Mouse (Mus musculus) adrenal gland, postnatal 10 days (tissue): ENCODE results near the gene Cks1b. TPM values are rescaled to one million over a fixed set of nuclear protein-coding genes. Genes with fewer than 3 reads are reported as not detected.

Experiments used
- DNase-seq: peaks from one replicate; pipeline ENCODE4 v3.0.0; 2021; ENCODE audit warnings: mixed read lengths
- total RNA-seq, 2 experiments: library from RNA; stranded (reverse); gene quantifications; 2 replicates each; pipeline ENCODE4 v1.2.3; 2021

Gene Cks1b
- total RNA-seq, 2 experiments from 2014 or later, result 39.8 to 43.2 TPM

DNA sequence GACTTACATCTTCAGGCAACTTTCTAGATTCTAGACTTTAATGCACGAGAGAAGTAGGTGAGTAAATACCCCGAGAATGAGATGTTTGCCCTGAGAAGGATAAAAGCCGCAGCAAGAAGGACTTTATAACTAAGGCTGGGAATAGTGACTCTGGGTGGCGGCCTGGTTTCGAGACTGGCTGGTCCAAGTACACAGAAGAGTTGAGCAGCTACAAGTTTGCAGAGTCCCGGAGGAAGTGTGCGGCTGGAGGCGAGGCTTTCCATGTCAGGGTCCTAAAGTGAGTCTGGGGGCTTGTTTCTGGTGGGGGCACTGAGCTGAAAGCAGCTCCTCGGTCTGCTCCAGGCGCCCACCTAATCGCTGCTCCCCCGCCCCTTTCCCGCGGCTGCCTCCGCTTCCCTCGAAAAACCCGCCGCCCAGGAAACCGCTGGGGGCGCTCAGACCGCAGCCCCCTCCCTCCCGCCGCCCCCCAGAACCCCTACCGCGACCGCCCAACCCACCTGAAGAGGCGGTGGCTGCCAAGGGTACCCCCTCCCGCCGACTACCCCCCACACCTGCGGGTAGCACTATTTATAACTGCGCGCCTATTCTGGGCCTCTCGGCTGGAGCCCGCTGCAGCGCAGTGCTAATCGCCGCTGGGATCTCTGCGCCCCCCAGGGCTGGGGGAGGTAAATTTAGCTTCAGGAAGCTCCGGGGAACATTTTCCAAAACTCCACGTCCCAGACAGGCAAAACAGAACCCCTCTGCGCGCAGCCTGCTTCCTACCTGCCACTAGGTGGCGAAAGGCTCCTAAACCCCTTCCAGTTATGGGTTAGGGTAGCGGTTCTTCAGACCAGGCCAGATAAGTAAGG lies 22.2 kb downstream of the Cks1b start:
- peak; percentile 78 for DNase-seq

DNA sequence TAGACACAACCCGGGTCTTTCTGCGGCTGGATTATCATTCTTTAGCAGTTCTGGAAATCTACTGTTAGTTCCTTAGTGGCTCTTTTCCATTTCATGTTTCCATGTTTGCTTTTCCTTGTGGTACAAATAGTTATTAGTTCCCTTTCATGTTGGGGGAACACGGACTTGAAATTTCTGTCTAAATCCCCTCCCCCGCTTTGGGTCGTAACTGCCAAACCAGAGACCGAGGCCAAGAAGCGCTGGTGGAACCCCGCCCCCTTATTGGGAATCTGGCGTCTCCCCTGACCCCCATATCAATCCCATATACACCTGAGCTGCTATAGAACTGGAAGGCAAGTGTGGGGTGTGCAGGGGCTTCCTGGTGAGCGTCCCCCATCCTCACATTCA lies 22.8 kb downstream of the Cks1b start:
- DNase-seq, result peak; percentile 48

DNA sequence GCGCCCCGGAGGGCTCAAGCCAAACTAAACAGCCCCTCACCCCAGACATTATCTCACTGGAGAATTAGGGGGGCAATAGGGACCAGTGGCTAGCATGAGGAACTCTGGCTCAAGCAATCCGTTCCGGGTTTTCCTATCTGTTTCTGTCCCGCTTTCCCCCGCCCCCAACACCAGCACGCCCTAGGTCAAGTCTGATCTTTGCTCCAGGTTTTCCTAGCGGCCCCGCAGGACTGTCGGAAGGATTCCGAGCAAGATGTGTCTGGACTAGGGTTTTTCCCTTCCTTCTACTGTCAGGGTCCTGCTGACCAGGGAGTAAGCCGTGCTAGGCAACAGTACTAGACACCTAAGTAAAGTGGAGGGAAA lies 23.3 kb downstream of the Cks1b start:
- DNase-seq, result peak; percentile 86

DNA sequence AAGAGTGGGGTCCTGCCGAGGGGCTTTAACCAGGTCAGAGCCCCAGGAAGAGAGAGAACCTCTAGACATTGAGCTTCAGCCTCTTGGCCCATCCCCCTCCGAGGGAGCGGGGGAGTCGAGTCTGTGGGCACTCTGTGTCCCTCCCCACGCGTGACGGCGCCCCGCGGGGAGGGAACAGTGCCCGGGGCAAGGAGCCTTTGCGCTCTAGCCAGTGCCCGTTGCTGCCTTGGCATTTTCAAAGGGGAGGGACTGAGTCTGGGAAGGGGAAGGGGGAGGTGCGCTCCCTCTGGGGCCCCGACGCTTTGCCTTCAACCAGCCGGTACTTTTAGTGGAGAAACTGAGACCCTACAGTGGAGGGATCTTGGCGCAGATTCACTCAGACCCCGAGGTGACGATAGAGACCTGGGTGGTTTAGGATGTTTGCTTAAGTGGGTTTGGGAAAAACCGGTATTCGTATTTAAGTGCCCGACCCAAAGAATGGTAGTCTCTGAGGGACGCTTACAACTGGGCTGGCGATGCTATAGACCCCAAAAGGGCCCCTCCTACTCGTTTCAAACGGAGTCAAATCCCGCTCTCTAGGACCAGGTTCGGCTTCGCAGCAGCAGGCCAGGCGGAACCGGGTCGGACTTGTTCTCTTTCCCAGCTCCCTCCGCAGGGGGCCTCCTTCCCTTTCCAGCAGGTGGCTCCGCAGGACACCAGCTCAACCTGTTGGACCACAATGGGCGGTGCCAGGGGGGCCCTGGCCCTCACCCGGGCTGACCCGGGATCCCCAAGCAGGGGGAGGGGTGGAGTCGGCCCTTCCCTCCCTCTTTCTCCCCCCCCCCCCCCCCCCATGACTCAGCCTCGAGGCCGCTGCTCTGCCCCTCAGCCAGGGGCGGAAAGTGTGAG lies 23.9 kb downstream of the Cks1b start, which contains the start of gene Zbtb7b:
Gene Zbtb7b (minus strand): TSS at position 771 of the 888 bp plus-strand sequence.
- peak; percentile 89 for DNase-seq

DNA sequence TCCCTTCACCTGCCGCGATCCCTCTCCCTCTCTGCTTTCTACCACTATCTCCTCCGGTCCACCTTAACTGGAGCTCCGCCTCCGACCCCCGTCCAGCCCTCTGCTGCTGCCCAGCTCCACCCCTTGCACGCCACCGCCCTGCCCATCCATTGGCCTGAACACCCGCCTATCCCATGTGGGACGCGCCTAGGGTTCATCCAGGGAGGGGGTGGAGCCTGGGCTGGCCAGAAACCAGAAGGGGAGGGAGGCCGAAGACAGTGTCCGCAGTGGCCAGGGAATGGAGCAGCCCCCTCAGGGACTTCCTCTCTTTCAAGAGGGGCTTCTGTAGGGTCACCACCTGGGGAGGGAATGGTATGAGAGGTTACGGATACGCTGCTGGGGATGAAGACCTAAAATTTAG lies 24.6 kb downstream of the Cks1b start:
- peak; percentile 99 for DNase-seq

DNA sequence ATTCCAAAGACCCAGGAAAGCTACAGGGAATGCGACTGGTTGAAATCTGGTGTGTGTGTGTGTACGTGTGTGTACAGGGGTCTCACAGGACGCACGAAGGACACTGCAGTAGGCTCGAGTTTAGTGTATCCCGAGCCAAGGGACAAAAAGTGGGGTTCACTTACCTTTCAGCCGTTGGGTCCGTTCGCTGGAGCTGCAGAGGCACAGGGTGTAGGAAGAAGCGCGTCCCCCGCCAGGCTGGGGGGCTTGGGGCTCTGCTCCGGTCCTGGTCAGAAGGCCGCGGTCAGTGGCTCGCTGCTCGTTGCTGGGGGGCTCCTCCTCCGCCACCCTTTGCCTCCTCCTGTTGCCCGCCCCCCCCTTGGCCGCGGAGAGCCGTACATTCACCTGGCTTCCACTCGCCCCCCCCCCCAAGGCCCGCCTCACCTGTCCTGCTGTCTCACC lies 25.3 kb downstream of the Cks1b start:
- peak; percentile 59 for DNase-seq

DNA sequence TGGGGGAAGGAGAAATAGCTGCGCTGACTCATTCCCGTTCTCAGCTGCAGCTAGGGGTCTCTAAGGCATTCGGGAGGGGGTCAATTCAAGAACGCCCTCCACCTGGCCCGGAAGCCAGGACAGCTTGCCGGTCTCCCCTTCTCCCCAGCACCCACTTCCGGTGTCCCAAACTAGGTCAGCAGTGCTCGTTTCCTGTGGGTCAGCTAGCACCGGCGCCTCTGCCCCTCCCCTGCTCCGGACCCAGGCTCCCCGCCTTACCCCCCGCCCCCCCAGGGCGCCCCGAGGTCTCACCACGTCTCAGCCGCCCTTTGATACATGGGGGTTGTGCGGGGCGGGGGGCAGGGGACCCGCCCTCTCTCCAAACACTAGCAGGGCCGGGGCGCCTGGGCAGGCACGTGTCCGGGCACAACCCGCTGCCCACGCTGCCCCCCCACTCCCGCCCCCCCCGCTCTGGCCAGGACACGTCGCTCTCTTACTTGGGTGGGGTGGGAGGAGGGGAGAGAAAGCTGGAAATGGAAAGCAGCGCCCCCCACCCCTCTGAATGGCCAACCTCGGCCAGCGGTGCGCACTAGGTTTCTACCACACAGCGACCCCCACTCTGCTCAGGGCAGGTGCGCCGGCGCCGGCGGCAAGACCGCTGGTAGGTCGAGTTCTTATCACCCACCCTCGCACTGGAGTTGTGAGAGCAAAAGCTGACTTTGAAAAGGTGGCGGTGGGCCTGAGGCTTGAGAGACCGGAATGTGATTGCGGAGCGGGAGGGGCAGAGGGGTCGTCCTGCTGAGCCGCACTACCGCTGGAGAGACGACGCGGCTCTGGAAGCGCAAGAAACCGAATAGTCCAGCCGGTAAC lies 26.3 kb downstream of the Cks1b start:
- peak; percentile 86 for DNase-seq

DNA sequence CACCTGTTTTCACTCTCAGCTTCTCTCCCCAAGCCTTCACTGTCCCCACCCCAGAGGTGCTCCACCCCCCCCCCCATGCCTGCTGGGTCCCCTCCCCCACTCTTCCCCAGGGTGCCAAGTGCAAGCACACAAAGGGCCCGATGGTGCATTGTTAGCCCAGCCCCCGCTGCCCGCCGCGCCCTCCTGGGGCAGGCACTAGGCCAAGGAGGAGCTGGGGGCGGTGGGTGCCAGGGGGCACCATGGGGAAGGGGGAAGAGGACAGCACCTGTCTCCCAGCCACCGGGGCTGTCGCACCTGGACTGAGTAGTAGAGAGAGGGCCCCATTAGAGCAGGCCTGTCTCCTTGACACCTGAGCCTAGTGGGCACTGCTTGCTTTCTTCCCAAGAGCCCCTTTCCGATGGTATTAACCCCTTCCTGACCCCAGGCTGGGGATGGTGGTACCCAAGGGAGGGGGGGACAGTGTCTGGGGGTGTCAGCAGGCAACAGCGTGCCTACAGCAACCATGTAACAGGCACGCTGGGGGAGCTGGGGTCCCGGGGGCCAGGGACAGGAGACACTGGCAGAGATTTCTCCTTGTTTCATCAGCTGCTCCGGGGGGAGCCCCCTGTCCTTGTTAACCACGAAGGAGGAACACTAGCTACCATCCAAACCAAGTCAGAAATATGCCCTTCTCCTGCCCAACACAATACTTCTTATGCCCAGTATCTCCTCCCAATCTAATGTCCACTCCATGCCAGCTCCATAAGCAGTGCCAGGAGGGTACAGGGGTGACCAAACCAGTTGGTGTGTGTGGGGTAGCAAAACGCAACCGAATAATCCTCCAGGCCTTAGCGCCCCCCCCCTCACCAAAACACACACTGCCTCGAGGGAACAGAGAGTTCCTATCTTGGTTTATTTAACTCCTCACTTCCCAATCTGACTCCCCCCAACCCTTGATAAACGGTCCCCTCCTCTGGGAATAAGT lies 27.2 kb downstream of the Cks1b start:
- DNase-seq, result peak; percentile 64

DNA sequence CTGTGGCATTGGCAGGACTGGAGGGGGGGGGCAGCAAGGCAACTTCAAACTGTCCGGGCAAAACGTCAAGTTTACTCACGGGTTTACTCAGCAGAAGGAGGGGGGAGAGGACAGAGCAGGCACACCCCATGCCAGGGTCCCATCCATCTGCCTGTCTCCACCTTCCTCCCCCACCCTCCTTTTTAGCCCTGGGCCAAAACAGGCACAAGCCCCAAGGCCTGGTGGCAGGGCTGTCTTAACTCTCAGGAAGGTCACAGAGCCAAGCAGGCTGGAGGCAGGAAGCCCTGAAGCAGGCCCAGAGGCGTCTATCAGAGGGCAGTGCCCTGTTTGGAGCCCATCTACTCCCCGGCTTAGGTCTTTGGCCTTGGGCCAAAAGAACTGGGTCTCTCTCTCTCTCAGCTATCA lies 28.1 kb downstream of the Cks1b start:
- peak; percentile 82 for DNase-seq

DNA sequence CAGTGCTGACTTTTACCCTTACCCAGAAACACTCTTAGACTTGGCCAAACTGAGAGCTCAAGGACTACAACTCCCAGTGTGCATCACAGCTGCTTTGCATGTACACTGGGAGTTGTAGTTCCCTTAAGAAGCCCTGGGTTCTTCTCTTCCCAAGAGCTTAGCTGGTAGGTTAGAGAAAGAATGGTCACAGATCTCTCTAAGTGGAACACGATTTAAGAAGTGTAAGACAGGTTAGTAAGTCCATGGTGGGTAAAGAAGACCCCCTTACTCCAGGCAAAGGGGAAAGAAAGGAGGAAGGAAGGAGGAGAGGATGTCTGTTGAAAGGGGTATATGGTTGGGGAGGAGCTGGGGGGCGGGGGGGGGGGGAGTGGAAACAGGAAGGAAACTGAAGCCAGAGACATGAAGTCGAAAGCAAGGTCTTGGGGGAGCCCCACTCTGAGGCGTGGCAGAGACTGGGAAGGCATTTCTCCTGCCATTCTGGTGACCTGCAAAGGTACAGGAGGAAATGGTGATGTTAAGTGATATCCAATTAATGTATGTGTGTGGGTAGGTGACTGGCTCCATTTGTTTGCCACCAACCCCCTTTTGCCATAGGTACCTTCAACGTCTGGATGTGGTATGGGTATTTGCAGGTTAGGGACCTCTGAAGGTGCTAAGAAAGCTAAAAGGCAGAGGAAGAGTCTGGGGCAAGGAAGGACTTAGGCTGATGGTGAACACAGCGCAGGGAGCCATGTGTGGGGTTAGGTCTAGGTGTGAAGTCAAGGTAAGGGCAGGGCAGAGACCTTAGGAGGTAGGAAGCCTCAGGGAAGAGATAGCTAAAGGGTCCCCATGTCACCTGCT lies 29.1 kb downstream of the Cks1b start:
- DNase-seq, result no peak

DNA sequence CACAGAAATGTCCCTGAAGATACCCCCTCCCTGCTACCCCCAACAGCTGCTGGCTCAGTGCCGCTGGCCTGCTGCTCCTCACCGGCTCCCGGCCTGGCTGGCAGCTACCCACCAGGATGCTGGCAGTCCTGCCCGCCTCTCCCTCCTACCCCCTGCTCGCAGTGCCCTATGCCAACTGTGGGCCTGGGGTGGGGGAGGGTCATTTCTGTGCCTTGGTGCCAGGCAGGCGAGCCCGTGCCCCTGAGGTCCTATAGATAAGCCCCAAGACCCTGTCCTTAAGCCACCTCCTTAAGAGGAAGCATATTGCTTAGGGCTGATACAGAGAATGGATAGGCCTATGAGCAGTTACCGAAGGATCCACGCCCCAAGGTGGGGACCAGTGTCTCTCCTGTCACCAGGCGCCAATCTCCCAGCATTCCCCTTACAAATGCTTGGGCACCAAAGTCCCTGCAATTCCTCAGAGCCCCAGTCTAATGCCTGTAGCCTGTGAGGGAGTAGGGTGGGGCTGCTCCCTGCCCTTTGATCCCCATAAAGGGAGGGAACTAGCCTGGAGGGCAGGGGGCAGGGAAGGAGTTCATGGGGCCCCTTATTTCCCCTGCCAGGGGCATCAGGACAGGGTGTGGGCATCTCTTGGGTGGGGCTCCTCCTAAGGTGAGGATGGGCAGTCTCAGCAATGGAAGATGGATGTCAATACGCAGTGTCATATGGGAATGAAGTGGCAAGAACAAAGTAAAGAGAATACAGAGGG lies 29.9 kb downstream of the Cks1b start:
- DNase-seq, result peak; percentile 82

DNA sequence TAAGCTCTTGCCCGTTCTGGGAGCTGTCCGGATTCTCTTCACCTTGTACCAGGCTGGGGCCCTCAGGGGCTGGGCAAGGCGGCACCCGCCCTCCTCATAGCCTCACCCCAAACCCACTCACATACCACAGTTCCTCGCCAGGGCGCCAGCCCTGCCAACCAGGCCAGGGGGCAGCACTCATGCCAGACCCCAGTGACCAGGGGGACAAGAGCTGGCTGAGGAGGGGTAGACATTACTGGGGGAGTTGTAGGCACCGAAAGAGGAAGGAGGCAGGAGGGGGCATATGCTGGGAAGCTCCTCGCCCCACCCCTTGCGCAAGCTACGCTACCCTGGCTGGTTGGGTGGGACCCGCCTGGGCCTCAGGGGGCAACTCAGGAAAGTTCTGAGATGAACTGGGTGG lies 30.6 kb downstream of the Cks1b start:
- peak; percentile 72 for DNase-seq

DNA sequence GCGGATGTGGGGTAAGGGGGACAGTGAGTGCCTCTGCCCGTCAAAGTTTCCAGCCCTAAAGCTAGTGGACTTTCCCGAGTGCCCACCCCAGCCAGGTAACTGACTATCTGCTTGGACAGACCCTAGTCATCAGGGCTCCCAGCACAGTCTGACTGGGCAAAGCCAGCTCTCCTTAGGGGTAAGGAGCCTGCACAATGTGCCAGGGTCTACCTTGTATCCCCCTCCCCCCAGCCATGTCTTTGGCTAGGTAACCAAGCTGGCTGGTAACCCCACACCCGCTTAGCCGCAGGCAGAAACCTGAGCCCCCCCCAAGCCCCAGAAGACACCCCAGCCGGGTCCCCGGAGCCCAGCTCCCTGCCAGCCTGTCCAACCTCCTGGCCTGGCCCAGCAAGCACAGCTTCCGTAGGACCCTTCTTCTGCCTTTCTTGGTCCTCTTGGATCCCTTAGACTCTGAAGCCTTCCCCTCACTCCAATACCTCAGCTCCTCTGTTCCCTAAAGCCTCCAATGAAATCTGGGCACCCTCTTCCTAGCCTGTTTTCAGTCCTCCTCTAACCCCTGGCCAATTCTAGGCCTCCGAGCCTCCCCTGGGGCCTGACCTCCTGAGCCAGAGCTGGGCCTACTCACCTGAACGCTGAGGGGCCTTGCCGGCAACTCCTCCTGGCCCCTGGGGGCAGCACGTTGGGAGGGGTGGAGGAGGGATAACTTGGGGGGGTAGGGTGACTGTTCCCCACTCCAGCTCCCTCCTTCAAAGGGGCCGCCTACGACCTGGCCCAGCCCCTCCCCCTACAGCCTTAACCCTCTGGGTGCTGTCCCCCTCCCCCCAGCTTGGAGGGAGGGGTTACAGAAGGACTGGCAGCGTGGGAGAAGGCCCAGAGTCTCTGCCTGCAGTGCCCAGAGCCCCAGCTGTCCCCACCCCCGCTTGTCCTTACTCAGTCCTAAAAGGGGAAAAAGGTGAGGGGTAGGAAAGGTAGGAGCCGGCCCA lies 31.5 kb downstream of the Cks1b start:
- peak; percentile 66 for DNase-seq

DNA sequence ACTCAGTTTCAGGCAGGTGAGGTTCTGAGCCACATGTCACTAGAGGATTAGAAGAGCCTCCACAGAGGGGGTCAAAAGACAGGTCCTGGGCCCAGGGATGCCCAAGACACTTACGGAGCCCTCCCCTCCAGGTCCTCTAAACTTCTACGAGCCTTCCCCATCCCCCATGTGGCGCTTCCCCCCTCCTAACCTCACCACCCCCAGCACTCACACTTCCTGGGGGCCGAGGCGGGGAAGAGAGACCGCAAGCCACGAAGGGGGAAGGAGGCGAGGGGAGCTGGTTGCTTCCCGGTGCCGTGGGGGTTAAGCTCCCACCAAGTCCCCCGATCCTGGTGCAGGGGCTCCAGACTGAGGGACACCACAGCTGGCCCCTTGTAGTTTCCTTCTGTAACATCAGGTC lies 32.7 kb downstream of the Cks1b start:
- no peak for DNase-seq

DNA sequence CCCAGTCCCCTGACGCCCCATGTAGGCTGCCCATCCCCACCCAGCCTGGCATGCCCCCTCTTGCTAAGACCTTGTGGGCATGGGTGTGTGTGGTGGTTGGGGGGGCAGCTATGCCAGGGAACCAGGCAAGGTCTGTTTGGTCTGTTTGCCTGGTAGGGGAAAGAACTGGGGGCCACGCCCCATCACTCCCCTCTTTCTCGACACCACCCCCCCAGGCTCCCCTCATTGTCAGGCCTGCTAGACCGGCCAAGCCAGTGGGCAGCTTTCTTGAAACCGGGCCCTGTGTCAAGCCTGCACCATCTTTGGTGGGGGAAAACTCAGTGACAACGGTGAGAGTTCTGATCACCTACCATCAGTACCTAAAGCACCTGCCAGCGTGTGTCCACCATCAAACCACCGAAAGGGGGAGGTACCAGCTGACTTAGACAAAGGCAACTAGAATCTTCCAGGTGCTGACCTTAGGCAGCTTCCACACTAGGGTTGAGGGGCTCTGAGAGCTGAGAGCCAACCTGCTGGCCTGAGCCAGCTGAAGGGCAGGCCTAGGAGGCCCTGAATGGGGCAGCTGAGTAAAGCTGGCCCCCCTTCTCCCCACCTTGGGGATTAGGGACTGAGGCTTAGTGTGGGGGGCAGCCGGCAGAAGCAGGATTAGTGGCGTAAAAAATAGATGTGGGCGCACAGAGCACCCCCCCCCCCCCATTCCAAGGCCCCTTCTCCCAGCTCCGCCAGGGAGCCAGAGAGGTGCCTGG lies 33.7 kb downstream of the Cks1b start:
- DNase-seq, result no peak

DNA sequence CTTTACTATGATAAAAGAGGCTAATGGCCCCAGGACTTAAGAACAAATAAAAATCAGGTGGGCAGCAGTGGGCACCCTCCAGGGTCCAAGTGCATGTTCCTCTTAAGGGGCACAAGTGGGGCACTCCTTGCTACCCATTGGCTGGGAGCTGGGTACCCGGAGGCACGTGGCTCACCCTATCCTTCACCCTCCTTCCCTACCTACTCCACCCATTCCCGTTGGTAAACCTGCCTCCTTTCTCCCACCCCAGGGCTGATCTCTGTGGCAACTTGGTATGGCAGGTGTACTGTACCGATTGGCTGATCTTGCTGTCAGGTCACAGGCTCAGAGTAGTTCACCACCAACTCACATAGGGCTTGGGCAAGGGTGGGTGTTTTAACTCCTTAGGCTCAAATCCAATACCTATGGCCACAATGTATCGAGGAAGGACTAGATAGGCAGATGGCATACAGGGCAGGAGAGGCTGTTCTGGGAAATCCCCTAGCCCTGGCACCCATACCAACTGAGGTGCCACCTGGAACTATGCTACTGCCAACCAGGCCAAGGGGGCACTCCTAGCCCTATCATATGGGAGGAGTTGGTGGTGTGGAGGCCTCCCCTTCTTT lies 34.4 kb downstream of the Cks1b start:
- DNase-seq, result no peak

DNA sequence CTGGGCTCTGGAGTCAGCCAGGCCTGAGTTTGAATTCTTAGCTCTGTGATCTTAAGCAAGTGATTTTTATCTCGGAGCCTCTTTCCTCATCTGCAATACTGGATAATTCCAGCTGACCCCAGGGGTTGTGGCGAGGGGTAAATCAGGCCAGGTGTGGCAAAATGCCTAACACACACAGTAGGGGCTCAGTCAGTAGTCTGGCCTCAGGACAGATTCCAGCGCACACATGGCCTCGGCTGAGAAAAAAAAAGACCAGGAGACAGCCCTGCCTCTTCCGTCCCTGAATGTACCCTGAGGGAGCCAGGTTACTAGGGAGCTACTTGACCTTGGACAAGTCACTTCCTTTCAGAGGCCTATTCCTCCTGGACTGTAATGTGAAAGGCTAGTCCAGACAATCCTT lies 35.2 kb downstream of the Cks1b start:
- no peak for DNase-seq
